Mouse (Mus musculus) midbrain, embryonic 15.5 days (tissue): ENCODE measurements around the gene Shisal2a. TPM values are rescaled to one million over a fixed set of nuclear protein-coding genes. Genes with fewer than 3 reads are reported as not detected.
A peak's percentile ranks its signal among the peaks of the same experiment; 100 is the strongest.

Experiments
- ATAC-seq: fragments of 200-750 bp; cut with Nextera tagmentation; replicated peaks from 2 replicates; pipeline ENCODE4 v1.8.0; 2017; ENCODE audit warnings: moderate TSS enrichment
- H3K27ac ChIP-seq: fragments of 300-500 bp; sonication (generic); 2 replicates; pipeline ENCODE4 v1.5.1; 2015; ENCODE audit warnings: mild to moderate bottlenecking, inconsistent platforms
- H3K27me3 ChIP-seq: fragments of 300-500 bp; sonication (generic); replicated peaks from 2 replicates; pipeline ENCODE4 v1.6.1; 2015; ENCODE audit warnings: inconsistent platforms
- H3K36me3 ChIP-seq: fragments of 300-500 bp; sonication (generic); replicated peaks from 2 replicates; pipeline ENCODE4 v1.6.1; 2015; ENCODE audit warnings: inconsistent platforms
- H3K4me1 ChIP-seq: fragments of 300-500 bp; sonication (generic); 2 replicates; pipeline ENCODE4 v1.6.1; 2015; ENCODE audit warnings: inconsistent platforms
- H3K4me2 ChIP-seq: fragments of 300-500 bp; sonication (generic); 2 replicates; pipeline ENCODE4 v1.6.1; 2015; ENCODE audit warnings: inconsistent platforms, mild to moderate bottlenecking, moderate library complexity
- H3K4me3 ChIP-seq: fragments of 300-500 bp; sonication (generic); 2 replicates; pipeline ENCODE4 v1.5.1; 2015; ENCODE audit warnings: mild to moderate bottlenecking, inconsistent platforms
- H3K9ac ChIP-seq: fragments of 300-500 bp; sonication (generic); 2 replicates; pipeline ENCODE4 v1.6.1; 2015; ENCODE audit warnings: mild to moderate bottlenecking, inconsistent platforms
- H3K9me3 ChIP-seq: fragments of 300-500 bp; sonication (generic); 2 replicates; pipeline ENCODE4 v1.6.1; 2016; ENCODE audit warnings: inconsistent platforms
- WGBS: fragments of 180-500 bp; shearing (Covaris S2); methylation state at CpG from one replicate; pipeline ENCODE4 v1.1.7; 2015; ENCODE audit warnings: mixed read lengths; 5-methylcytosine and 5-hydroxymethylcytosine counted together
- polyA plus RNA-seq: library from polyadenylated mRNA; unstranded; fragments of >200 nt; fragmentation: Nextera tagmentation; extraction: Ambion mirVana; gene quantifications from 2 replicates; pipeline ENCODE4 v1.2.1, GENCODE M21; 2015

The Shisal2a gene
- polyA plus RNA-seq, 1 experiment from 2014 or later, result 6.4 TPM

- Histone ChIP-seq H3K4me1 (peaks cover 12% of the 10 kb centered on the region), H3K9ac (no peak overlapping the region), H3K27ac (no peak overlapping the region), H3K4me2 (no peak overlapping the region), H3K27me3 (no peaks in the 10 kb centered on the region), H3K9me3 (no peaks in the 10 kb centered on the region), H3K36me3 (no peaks in the 10 kb centered on the region), H3K4me3 (no peak overlapping the region)
- WGBS, result 77% methylated on average over 5 of the region's 5 CpGs
- no peak for ATAC-seq
Observed at GRCm38 (mm10) chr4:108348256-108348875, 34.8 kb downstream of the Shisal2a start.

DNA sequence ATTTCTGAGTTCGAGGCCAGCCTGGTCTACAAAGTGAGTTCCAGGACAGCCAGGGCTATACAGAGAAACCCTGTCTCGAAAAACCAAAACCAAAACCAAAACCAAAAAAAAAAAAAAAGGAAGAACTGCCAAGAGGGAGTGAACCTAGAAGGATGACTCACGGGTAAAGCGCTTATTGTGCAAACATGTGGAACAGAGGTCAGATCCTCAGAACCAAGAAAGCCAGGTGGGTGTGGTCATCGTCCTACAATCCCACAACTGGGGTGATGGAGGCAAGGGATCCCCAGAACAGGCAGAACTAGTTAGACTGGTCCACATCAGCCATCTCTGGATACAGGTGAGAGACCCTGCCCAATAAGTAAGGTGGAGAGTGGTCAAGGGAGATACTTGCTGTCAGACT, 36.0 kb downstream of the Shisal2a start:
- H3K27ac ChIP-seq, result no peak overlapping the region

GRCm38 (mm10) chr4:108345826-108346225, 37.3 kb downstream of the Shisal2a start:
- no peak overlapping the region for H3K4me2 ChIP-seq
- ATAC-seq, result no peak
- H3K9ac ChIP-seq, result no peak overlapping the region
- H3K9me3 ChIP-seq, result no peaks in the 10 kb centered on the region
- 31% methylated on average over 5 of the region's 5 CpGs for WGBS
- no peaks in the 10 kb centered on the region for H3K27me3 ChIP-seq
- H3K27ac ChIP-seq, result no peak overlapping the region
- peaks cover 6% of the 10 kb centered on the region for H3K4me1 ChIP-seq
- no peak overlapping the region for H3K4me3 ChIP-seq
- H3K36me3 ChIP-seq, result no peaks in the 10 kb centered on the region

More for the DNA sequence above, 36.0 kb downstream of the Shisal2a start:
- WGBS, result 90% methylated on average over 5 of the region's 5 CpGs
- H3K9me3 ChIP-seq, result no peaks in the 10 kb centered on the region
- H3K4me2 ChIP-seq, result no peak overlapping the region
- peaks cover 12% of the 10 kb centered on the region for H3K4me1 ChIP-seq
- no peak overlapping the region for H3K9ac ChIP-seq
- no peak for ATAC-seq
- H3K36me3 ChIP-seq, result no peaks in the 10 kb centered on the region
- H3K27me3 ChIP-seq, result no peaks in the 10 kb centered on the region
- no peak overlapping the region for H3K4me3 ChIP-seq

DNA sequence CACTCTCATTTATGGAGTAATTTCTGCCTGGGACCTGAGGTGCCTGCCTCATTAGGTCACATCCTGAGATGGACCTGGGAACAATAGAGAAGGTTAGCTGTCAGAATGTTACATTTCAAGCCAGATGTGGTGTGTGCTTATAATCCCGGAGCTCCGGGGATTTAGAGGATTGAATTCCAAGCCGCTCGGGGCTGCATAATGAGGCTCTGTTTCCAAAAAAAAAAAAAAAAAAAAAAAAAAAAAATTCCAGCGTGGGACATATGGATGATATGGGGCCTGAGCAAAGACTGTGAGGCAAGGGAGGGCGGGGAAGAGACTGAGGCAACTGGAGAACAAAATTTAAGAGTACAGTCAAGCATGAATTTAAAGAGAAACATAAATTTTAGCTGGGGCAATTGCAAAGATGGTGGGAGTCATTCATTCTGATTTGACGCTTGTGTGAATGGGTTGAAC, 38.5 kb downstream of the Shisal2a start:
- 12% methylated on average over 7 of the region's 7 CpGs for whole genome bisulfite sequencing

DNA sequence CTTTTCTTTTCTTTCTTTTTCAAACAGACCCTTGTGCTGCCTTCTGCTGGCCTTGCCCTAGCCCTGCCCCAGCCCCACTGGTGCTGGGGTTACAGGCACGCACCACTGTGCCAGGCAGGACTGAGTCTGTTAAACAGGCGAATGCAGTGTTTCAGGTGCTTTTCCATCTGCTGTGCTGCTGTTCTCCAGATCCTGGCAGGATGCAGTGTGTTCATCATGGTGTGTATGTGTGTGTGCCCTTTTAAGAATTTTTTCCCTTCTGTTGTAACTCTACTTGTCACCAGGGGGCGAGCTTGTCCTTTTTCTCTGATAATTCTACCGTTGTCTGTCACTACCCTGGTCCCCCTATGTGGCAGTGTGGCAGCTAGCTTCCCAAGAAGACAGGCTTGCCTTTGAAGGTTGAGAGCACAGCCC, 43.9 kb downstream of the Shisal2a start:
- Histone ChIP-seq H3K27ac (no peak overlapping the region), H3K27me3 (no peaks in the 10 kb centered on the region), H3K9ac (no peak overlapping the region), H3K9me3 (no peaks in the 10 kb centered on the region), H3K36me3 (peaks cover 20% of the 10 kb centered on the region), H3K4me2 (no peak overlapping the region), H3K4me3 (no peak overlapping the region), H3K4me1 (0 out of 2 replicates have a peak, but pooled peaks cover 4% of the 10 kb centered on the region)
- ATAC-seq, result peak; percentile 78
- 12% methylated on average over 4 of the region's 4 CpGs for WGBS

More for the DNA sequence above, 38.5 kb downstream of the Shisal2a start:
- no peak overlapping the region for H3K9ac ChIP-seq
- H3K36me3 ChIP-seq, result 0 out of 2 replicates have a peak, but pooled peaks cover 6% of the 10 kb centered on the region
- peak overlapping the region; percentile 14; the same call in 1 of the 2 replicates for H3K27ac ChIP-seq
- no peaks in the 10 kb centered on the region for H3K27me3 ChIP-seq
- no peak for ATAC-seq
- H3K4me2 ChIP-seq, result no peak overlapping the region
- no peak overlapping the region for H3K4me3 ChIP-seq
- H3K4me1 ChIP-seq, result 0 out of 2 replicates have a peak, but pooled peaks cover 2% of the 10 kb centered on the region
- no peaks in the 10 kb centered on the region for H3K9me3 ChIP-seq

DNA sequence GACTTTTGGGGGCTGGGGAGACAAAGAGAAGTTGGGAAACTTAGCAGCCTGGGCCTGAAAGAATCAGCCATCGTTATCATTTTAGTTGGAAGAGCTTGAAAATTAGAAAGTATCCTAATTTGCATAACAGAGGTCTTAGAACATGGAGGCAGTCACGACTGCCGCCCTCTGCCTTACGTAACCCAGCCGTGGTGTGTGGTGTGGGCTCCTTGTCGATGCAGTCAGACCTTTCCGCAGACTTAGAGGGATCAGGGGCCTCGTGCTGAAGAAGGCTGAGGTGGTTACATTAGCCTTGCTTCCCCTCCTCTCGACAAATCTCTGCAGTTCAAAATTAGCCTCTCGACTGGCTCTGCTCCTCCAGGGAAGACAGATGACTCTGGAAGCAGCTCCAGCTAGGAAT, 44.3 kb downstream of the Shisal2a start:
- Histone ChIP-seq H3K36me3 (peaks cover 20% of the 10 kb centered on the region), H3K27me3 (no peaks in the 10 kb centered on the region), H3K4me2 (no peak overlapping the region), H3K9me3 (no peaks in the 10 kb centered on the region), H3K9ac (no peak overlapping the region), H3K27ac (no peak overlapping the region; the same call in 1 of the 2 replicates), H3K4me3 (no peak overlapping the region), H3K4me1 (0 out of 2 replicates have a peak, but pooled peaks cover 4% of the 10 kb centered on the region)
- 0 out of 2 replicates have a peak, but pooled peaks have one; percentile 8 for ATAC-seq
- WGBS, result 55% methylated on average over 10 of the region's 10 CpGs

DNA sequence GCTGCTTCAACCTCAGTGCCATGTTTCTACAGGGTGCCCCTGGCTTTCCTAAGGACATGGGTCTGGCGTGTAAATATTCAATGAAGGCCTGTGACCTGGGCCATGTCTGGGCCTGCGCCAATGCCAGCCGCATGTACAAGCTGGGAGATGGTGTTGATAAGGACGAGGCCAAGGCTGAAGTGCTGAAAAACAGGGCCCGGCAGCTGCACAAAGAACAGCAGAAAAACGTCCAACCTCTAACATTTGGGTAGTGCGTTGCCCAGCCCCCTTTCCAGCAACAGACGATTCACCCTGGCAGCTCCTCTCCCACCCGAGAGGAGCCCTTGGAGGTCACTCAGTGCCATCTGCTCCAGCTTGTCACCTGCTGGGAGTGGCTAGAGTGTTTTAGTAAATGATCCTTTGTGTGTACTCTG, 44.8 kb downstream of the Shisal2a start:
- Histone ChIP-seq H3K36me3 (peaks cover 20% of the 10 kb centered on the region), H3K4me1 (0 out of 2 replicates have a peak, but pooled peaks cover 4% of the 10 kb centered on the region), H3K4me2 (no peak overlapping the region), H3K4me3 (no peak overlapping the region), H3K27ac (no peak overlapping the region; the same call in 1 of the 2 replicates), H3K9me3 (no peaks in the 10 kb centered on the region), H3K27me3 (no peaks in the 10 kb centered on the region), H3K9ac (no peak overlapping the region)
- ATAC-seq, result no peak
- WGBS, result 48% methylated on average over 9 of the region's 9 CpGs

GRCm38 (mm10) chr4:108337817-108338216, 45.3 kb downstream of the Shisal2a start:
- Histone ChIP-seq H3K27me3 (no peaks in the 10 kb centered on the region), H3K4me2 (no peak overlapping the region), H3K4me3 (no peak overlapping the region), H3K36me3 (peaks cover 20% of the 10 kb centered on the region), H3K9me3 (no peaks in the 10 kb centered on the region), H3K9ac (no peak overlapping the region), H3K4me1 (0 out of 2 replicates have a peak, but pooled peaks cover 4% of the 10 kb centered on the region), H3K27ac (no peak overlapping the region)
- no peak for ATAC-seq
- 34% methylated on average over 3 of the region's 3 CpGs for WGBS

GRCm38 (mm10) chr4:108336765-108337164, 46.4 kb downstream of the Shisal2a start:
- Histone ChIP-seq H3K36me3 (peaks cover 20% of the 10 kb centered on the region), H3K4me3 (no peak overlapping the region), H3K27ac (no peak overlapping the region), H3K27me3 (no peaks in the 10 kb centered on the region), H3K9ac (no peak overlapping the region), H3K4me1 (0 out of 2 replicates have a peak, but pooled peaks cover 4% of the 10 kb centered on the region), H3K9me3 (no peaks in the 10 kb centered on the region), H3K4me2 (no peak overlapping the region)
- no peak for ATAC-seq
- 81% methylated on average over 2 of the region's 2 CpGs for WGBS

DNA sequence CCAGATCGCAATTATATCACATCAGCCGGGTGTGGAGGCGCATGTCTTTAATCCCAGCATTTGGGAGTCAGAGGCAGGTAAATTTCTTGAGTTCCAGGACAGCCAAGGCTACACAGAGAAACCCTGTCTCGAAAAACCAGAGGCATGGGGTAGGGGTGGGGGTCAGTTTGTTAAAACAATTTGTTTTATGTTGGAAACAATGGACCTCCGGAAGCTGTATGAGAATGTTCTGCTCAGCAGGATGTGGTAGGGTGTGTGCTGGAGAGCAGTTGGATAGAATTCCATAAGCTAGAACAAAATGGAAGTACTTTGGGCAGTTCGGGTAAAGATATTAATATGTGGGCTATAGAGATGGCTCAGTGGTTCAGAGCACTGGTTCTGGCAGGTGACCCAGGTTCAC, 47.7 kb downstream of the Shisal2a start:
- Histone ChIP-seq H3K27ac (no peak overlapping the region), H3K27me3 (no peaks in the 10 kb centered on the region), H3K4me1 (0 out of 2 replicates have a peak, but pooled peaks cover 4% of the 10 kb centered on the region), H3K9me3 (no peaks in the 10 kb centered on the region), H3K36me3 (peaks cover 17% of the 10 kb centered on the region), H3K9ac (no peak overlapping the region), H3K4me3 (no peak overlapping the region), H3K4me2 (no peak overlapping the region)
- ATAC-seq, result no peak
- 91% methylated on average over 6 of the region's 6 CpGs for WGBS

GRCm38 (mm10) chr4:108332041-108332440, 51.1 kb downstream of the Shisal2a start:
- peaks cover 5% of the 10 kb centered on the region for H3K36me3 ChIP-seq
- H3K4me3 ChIP-seq, result no peak overlapping the region
- no peak for ATAC-seq
- no peak overlapping the region for H3K27ac ChIP-seq
- H3K27me3 ChIP-seq, result no peaks in the 10 kb centered on the region
- peaks cover 13% of the 10 kb centered on the region for H3K4me1 ChIP-seq
- H3K9ac ChIP-seq, result no peak overlapping the region
- no peak overlapping the region for H3K4me2 ChIP-seq
- H3K9me3 ChIP-seq, result no peaks in the 10 kb centered on the region
- WGBS, result 88% methylated on average over 9 of the region's 9 CpGs

DNA sequence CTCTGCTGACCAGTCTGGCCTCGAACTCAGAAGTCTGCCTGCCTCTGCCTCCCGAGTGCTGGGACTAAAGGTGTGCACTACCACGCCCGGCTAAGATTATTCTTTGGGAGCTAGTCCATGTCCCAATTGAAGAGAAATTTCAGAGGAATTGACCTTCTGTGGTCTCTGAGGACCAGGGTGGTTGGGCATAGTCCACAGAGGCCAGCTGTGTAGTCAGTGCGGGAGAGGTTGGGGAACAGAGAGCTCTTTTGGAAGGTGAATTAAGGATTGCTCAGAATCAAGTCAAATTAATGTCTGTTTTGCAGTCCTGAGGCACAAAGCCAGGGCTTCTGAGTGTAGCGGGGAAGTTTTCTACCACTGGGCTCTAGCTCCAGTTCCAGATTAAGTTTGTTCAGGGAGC, 53.3 kb downstream of the Shisal2a start:
- Histone ChIP-seq H3K36me3 (no peaks in the 10 kb centered on the region; the same call in 1 of the 2 replicates), H3K9me3 (no peaks in the 10 kb centered on the region), H3K9ac (no peak overlapping the region), H3K4me2 (no peak overlapping the region), H3K27me3 (no peaks in the 10 kb centered on the region), H3K4me1 (peaks cover 17% of the 10 kb centered on the region), H3K27ac (no peak overlapping the region), H3K4me3 (no peak overlapping the region)
- 94% methylated on average over 6 of the region's 6 CpGs for WGBS
- ATAC-seq, result no peak
